Mouse (Mus musculus) myocyte (in vitro differentiated cells): ENCODE data around the gene Zbp1. TPM values are rescaled to one million over a fixed set of nuclear protein-coding genes. Genes with fewer than 3 reads are reported as not detected.

Experiments
- H3K27me3 ChIP-seq: one replicate; pipeline ENCODE4 v1.6.1; 2011; ENCODE audit not compliant: control insufficient read depth, insufficient read depth, insufficient read length
- H3K36me3 ChIP-seq: one replicate; pipeline ENCODE4 v1.6.1; 2011; ENCODE audit not compliant: control insufficient read depth, insufficient read depth
- H3K4me2 ChIP-seq: one replicate; pipeline ENCODE4 v1.6.1; 2011; ENCODE audit warnings: low read depth, control low read depth
- H3K4me3 ChIP-seq: one replicate; pipeline ENCODE4 v1.5.1; 2011; ENCODE audit warnings: mild to moderate bottlenecking, control low read depth, moderate library complexity
- H3K79me2 ChIP-seq: one replicate; pipeline ENCODE4 v1.6.1; 2011; ENCODE audit not compliant: control insufficient read depth, insufficient read depth
- H3ac ChIP-seq: one replicate; pipeline ENCODE4 v1.6.1; 2011; ENCODE audit not compliant: control insufficient read depth, insufficient read length
- CEBPB ChIP-seq: IDR thresholded peaks from 2 replicates; pipeline ENCODE4 v1.6.1; 2011; ENCODE audit warnings: mild to moderate bottlenecking, moderate library complexity; ENCODE audit not compliant: poor library complexity, insufficient read depth, severe bottlenecking
- E2F4 ChIP-seq: IDR thresholded peaks from one replicate; pipeline ENCODE4 v1.6.1; 2011; ENCODE audit warnings: mild to moderate bottlenecking, control low read depth, moderate library complexity; ENCODE audit not compliant: insufficient read depth
- MAX ChIP-seq: IDR thresholded peaks from one replicate; pipeline ENCODE4 v1.6.1; 2011; ENCODE audit warnings: low read depth, mild to moderate bottlenecking, control low read depth
- MYOD1 ChIP-seq, 3 experiments: IDR thresholded peaks; one replicate each; pipeline ENCODE4 v1.6.1; 2011; ENCODE audit warnings: control low read depth in 2 of 3, low read depth in 2 of 3, mild to moderate bottlenecking in 2 of 3, moderate library complexity in 1 of 3; ENCODE audit not compliant: insufficient read length in 2 of 3, control insufficient read depth in 1 of 3
- MYOG ChIP-seq, 3 experiments: IDR thresholded peaks; one replicate each; pipeline ENCODE4 v1.6.1; 2011; ENCODE audit warnings: control low read depth in 2 of 3, low read depth in 2 of 3, mild to moderate bottlenecking in 2 of 3; ENCODE audit not compliant: insufficient read length in 2 of 3, control insufficient read depth in 1 of 3, insufficient read depth in 1 of 3
- POLR2A ChIP-seq: IDR thresholded peaks from one replicate; pipeline ENCODE4 v1.6.1; 2011; ENCODE audit warnings: low read depth, mild to moderate bottlenecking, control low read depth, moderate library complexity; ENCODE audit not compliant: insufficient read length
- POLR2AphosphoS2 ChIP-seq: IDR thresholded peaks from one replicate; pipeline ENCODE4 v1.6.1; 2011; ENCODE audit warnings: low read depth, control low read depth; ENCODE audit not compliant: insufficient read length
- REST ChIP-seq: IDR thresholded peaks from one replicate; pipeline ENCODE4 v1.6.1; 2011; ENCODE audit warnings: mild to moderate bottlenecking, control low read depth, moderate library complexity; ENCODE audit not compliant: insufficient read depth, insufficient read length
- SRF ChIP-seq: IDR thresholded peaks from one replicate; pipeline ENCODE4 v1.6.1; 2011; ENCODE audit warnings: low read depth; ENCODE audit not compliant: control insufficient read depth, insufficient read length
- TCF12 ChIP-seq: IDR thresholded peaks from one replicate; pipeline ENCODE4 v1.6.1; 2011; ENCODE audit warnings: mild to moderate bottlenecking, control low read depth; ENCODE audit not compliant: poor library complexity, insufficient read depth, severe bottlenecking
- TCF3 ChIP-seq: IDR thresholded peaks from one replicate; pipeline ENCODE4 v1.6.1; 2011; ENCODE audit warnings: low read depth, control low read depth; ENCODE audit not compliant: insufficient read length
- USF1 ChIP-seq: IDR thresholded peaks from one replicate; pipeline ENCODE4 v1.6.1; 2011; ENCODE audit warnings: low read depth, mild to moderate bottlenecking, control low read depth, moderate library complexity
- polyA plus RNA-seq: library from polyadenylated mRNA; unstranded; fragments of >200 nt; fragmentation: generic; extraction: Trizol; gene quantifications from one replicate; pipeline ENCODE4 v1.2.1, GENCODE M21; 2012; ENCODE audit warnings: missing spikeins

Gene Zbp1
- polyA plus RNA-seq, 1 experiment = 1.1 TPM

- Histone ChIP-seq H3K4me3 (no peak overlapping the region), H3K4me2 (peak overlapping the region; percentile 42), H3K79me2 (no peaks in the 10 kb centered on the region), H3K36me3 (no peaks in the 10 kb centered on the region), H3ac (no peak overlapping the region), H3K27me3 (peaks cover 31% of the 10 kb centered on the region)
- TF ChIP-seq TCF12 = no peak
- no peak for TF ChIP-seq MYOG (IDR thresholded peaks at IDR 0.05; ENCODE audit: control insufficient read depth in 1 of 3, insufficient read depth in 1 of 3, insufficient read length in 2 of 3, low read depth in 2 of 3)
- no peak for TF ChIP-seq USF1
- TF ChIP-seq REST = no peak
- no peak for TF ChIP-seq POLR2A
- TF ChIP-seq TCF3 = no peak
- TF ChIP-seq CEBPB = no peak
- no peak for TF ChIP-seq E2F4
- no peak for TF ChIP-seq MAX
- TF ChIP-seq POLR2AphosphoS2 = no peak
- TF ChIP-seq MYOD1 (IDR thresholded peaks at IDR 0.05; ENCODE audit: control insufficient read depth in 1 of 3, insufficient read length in 2 of 3, low read depth in 2 of 3) = no peak
- TF ChIP-seq SRF = no peak
These were observed 44.9 kb downstream of the Zbp1 start for GRCm38 (mm10) chr2:173173521-173174511.

GRCm38 (mm10) chr2:173173008-173173407 is 45.7 kb downstream of the Zbp1 start:
- Histone ChIP-seq H3K79me2 (no peaks in the 10 kb centered on the region), H3K4me3 (no peak overlapping the region), H3K27me3 (peaks cover 25% of the 10 kb centered on the region), H3K4me2 (no peak overlapping the region), H3K36me3 (no peaks in the 10 kb centered on the region), H3ac (no peak overlapping the region)
- TF ChIP-seq MYOD1 (IDR thresholded peaks at IDR 0.05; ENCODE audit: control insufficient read depth in 1 of 3, insufficient read length in 2 of 3, low read depth in 2 of 3) (no peak), REST (no peak), MAX (no peak), TCF3 (no peak), POLR2A (no peak), CEBPB (no peak), POLR2AphosphoS2 (no peak), TCF12 (no peak), E2F4 (no peak), SRF (no peak), USF1 (no peak), MYOG (IDR thresholded peaks at IDR 0.05; ENCODE audit: control insufficient read depth in 1 of 3, insufficient read depth in 1 of 3, insufficient read length in 2 of 3, low read depth in 2 of 3) (no peak)

GRCm38 (mm10) chr2:173172386-173172785 is 46.3 kb downstream of the Zbp1 start:
- no peaks in the 10 kb centered on the region for H3K36me3 ChIP-seq
- no peaks in the 10 kb centered on the region for H3K79me2 ChIP-seq
- H3K27me3 ChIP-seq = peaks cover 22% of the 10 kb centered on the region
- no peak overlapping the region for H3ac ChIP-seq
- no peak overlapping the region for H3K4me3 ChIP-seq
- TF ChIP-seq CEBPB (no peak), MYOD1 (IDR thresholded peaks at IDR 0.05; ENCODE audit: control insufficient read depth in 1 of 3, insufficient read length in 2 of 3, low read depth in 2 of 3) (no peak), MAX (no peak), TCF3 (no peak), E2F4 (no peak), REST (no peak), MYOG (IDR thresholded peaks at IDR 0.05; ENCODE audit: control insufficient read depth in 1 of 3, insufficient read depth in 1 of 3, insufficient read length in 2 of 3, low read depth in 2 of 3) (no peak), POLR2AphosphoS2 (no peak), TCF12 (no peak), SRF (no peak), USF1 (no peak), POLR2A (no peak)
- no peak overlapping the region for H3K4me2 ChIP-seq

GRCm38 (mm10) chr2:173171956-173172355 is 46.8 kb downstream of the Zbp1 start:
- Histone ChIP-seq H3ac (no peak overlapping the region), H3K36me3 (no peaks in the 10 kb centered on the region), H3K4me2 (no peak overlapping the region), H3K27me3 (peaks cover 17% of the 10 kb centered on the region), H3K4me3 (no peak overlapping the region), H3K79me2 (no peaks in the 10 kb centered on the region)
- TF ChIP-seq POLR2A (no peak), USF1 (no peak), TCF12 (no peak), REST (no peak), E2F4 (no peak), SRF (no peak), CEBPB (no peak), TCF3 (no peak), MYOG (IDR thresholded peaks at IDR 0.05; ENCODE audit: control insufficient read depth in 1 of 3, insufficient read depth in 1 of 3, insufficient read length in 2 of 3, low read depth in 2 of 3) (no peak), MAX (no peak), POLR2AphosphoS2 (no peak), MYOD1 (IDR thresholded peaks at IDR 0.05; ENCODE audit: control insufficient read depth in 1 of 3, insufficient read length in 2 of 3, low read depth in 2 of 3) (no peak)
